Mouse (Mus musculus): Measurements from ENCODE around the gene Mdk. TPM values are rescaled to one million over a fixed set of nuclear protein-coding genes. Genes with fewer than 3 reads are reported as not detected.

Gene Mdk
- polyA plus RNA-seq, 1 experiment from 2014 or later: 160 TPM

- H3K27me3 ChIP-seq (replicated peaks; ENCODE audit: control insufficient read depth, insufficient read depth, low read length): 0 out of 2 replicates have a peak, but pooled peaks cover 5% of the 10 kb centered on the region
- H3K36me3 ChIP-seq (ENCODE audit: control insufficient read depth, insufficient read depth, low read length): no peaks in the 10 kb centered on the region
Observed at GRCm38 (mm10) chr2:91930761-91931291, 1.3 kb downstream of the Mdk start.

GRCm38 (mm10) chr2:91929936-91930335 is 2.2 kb downstream of the Mdk start:
- no peak for ATAC-seq
- Histone ChIP-seq H3K4me1 (ENCODE audit: control insufficient read depth, insufficient read depth, low read depth, low read length) (peaks cover 18% of the 10 kb centered on the region), H3K4me2 (ENCODE audit: low read length) (peak overlapping the region; percentile 58), H3K9me3 (ENCODE audit: control insufficient read depth, low read length) (no peaks in the 10 kb centered on the region), H3K36me3 (ENCODE audit: control insufficient read depth, insufficient read depth, low read length) (no peaks in the 10 kb centered on the region), H3K9ac (ENCODE audit: low read depth, low read length) (0 out of 2 replicates have a peak overlapping the region, but pooled peaks have one; percentile 5), H3K27ac (ENCODE audit: low read depth, low read length) (no peak overlapping the region), H3K27me3 (replicated peaks; ENCODE audit: control insufficient read depth, insufficient read depth, low read length) (0 out of 2 replicates have a peak, but pooled peaks cover 6% of the 10 kb centered on the region), H3K4me3 (ENCODE audit: low read length) (peak overlapping the region; percentile 52)
- 9% methylated on average over 12 of the region's 12 CpGs for WGBS

More at GRCm38 (mm10) chr2:91930761-91931291, 1.3 kb downstream of the Mdk start:
- H3K9ac ChIP-seq (ENCODE audit: low read depth, low read length): peak overlapping the region; percentile 73
- ATAC-seq: no peak
- H3K27ac ChIP-seq (ENCODE audit: low read depth, low read length): no peak overlapping the region; the same call in 1 of the 2 replicates
- H3K4me1 ChIP-seq (ENCODE audit: control insufficient read depth, insufficient read depth, low read depth, low read length): peaks cover 18% of the 10 kb centered on the region
- no peaks in the 10 kb centered on the region for H3K9me3 ChIP-seq (ENCODE audit: control insufficient read depth, low read length)
- H3K4me2 ChIP-seq (ENCODE audit: low read length): peak overlapping the region; percentile 58
- under 1% methylated on average over 21 of the region's 23 CpGs for WGBS
- peak overlapping the region; percentile 52 for H3K4me3 ChIP-seq (ENCODE audit: low read length)

GRCm38 (mm10) chr2:91929455-91929854 is 2.6 kb downstream of the Mdk start:
- ATAC-seq: no peak
- Histone ChIP-seq H3K27ac (ENCODE audit: low read depth, low read length) (no peak overlapping the region), H3K4me1 (ENCODE audit: control insufficient read depth, insufficient read depth, low read depth, low read length) (peaks cover 18% of the 10 kb centered on the region), H3K4me3 (ENCODE audit: low read length) (no peak overlapping the region), H3K9ac (ENCODE audit: low read depth, low read length) (0 out of 2 replicates have a peak overlapping the region, but pooled peaks have one; percentile 5), H3K27me3 (replicated peaks; ENCODE audit: control insufficient read depth, insufficient read depth, low read length) (0 out of 2 replicates have a peak, but pooled peaks cover 8% of the 10 kb centered on the region), H3K4me2 (ENCODE audit: low read length) (peak overlapping the region; percentile 58), H3K9me3 (ENCODE audit: control insufficient read depth, low read length) (no peaks in the 10 kb centered on the region), H3K36me3 (ENCODE audit: control insufficient read depth, insufficient read depth, low read length) (no peaks in the 10 kb centered on the region)
- WGBS: 55% methylated on average over 3 of the region's 3 CpGs

GRCm38 (mm10) chr2:91928534-91929350 is 3.4 kb downstream of the Mdk start:
- 72% methylated on average over 23 of the region's 23 CpGs for WGBS
- Histone ChIP-seq H3K9ac (ENCODE audit: low read depth, low read length) (no peak overlapping the region), H3K4me1 (ENCODE audit: control insufficient read depth, insufficient read depth, low read depth, low read length) (peaks cover 20% of the 10 kb centered on the region)

GRCm38 (mm10) chr2:91927826-91928533 is 4.1 kb downstream of the Mdk start:
- peaks cover 26% of the 10 kb centered on the region for H3K4me1 ChIP-seq (ENCODE audit: control insufficient read depth, insufficient read depth, low read depth, low read length)
- no peak overlapping the region for H3K27ac ChIP-seq (ENCODE audit: low read depth, low read length)
- H3K9ac ChIP-seq (ENCODE audit: low read depth, low read length): no peak overlapping the region; the same call in 1 of the 2 replicates
- no peaks in the 10 kb centered on the region for H3K9me3 ChIP-seq (ENCODE audit: control insufficient read depth, low read length)
- H3K27me3 ChIP-seq (replicated peaks; ENCODE audit: control insufficient read depth, insufficient read depth, low read length): peaks cover 17% of the 10 kb centered on the region
- H3K4me3 ChIP-seq (ENCODE audit: low read length): no peak overlapping the region
- 45% methylated on average over 34 of the region's 34 CpGs for WGBS
- no peaks in the 10 kb centered on the region for H3K36me3 ChIP-seq (ENCODE audit: control insufficient read depth, insufficient read depth, low read length)
- no peak for ATAC-seq
- H3K4me2 ChIP-seq (ENCODE audit: low read length): peak overlapping the region; percentile 19; the same call in 1 of the 2 replicates

More at GRCm38 (mm10) chr2:91928534-91929350, 3.4 kb downstream of the Mdk start:
- H3K4me2 ChIP-seq (ENCODE audit: low read length): no peak overlapping the region
- ATAC-seq: no peak
- no peak overlapping the region for H3K4me3 ChIP-seq (ENCODE audit: low read length)
- H3K27ac ChIP-seq (ENCODE audit: low read depth, low read length): no peak overlapping the region
- H3K27me3 ChIP-seq (replicated peaks; ENCODE audit: control insufficient read depth, insufficient read depth, low read length): peaks cover 11% of the 10 kb centered on the region; the same call in 1 of the 2 replicates
- no peaks in the 10 kb centered on the region for H3K36me3 ChIP-seq (ENCODE audit: control insufficient read depth, insufficient read depth, low read length)
- no peaks in the 10 kb centered on the region for H3K9me3 ChIP-seq (ENCODE audit: control insufficient read depth, low read length)

- H3K36me3 ChIP-seq (ENCODE audit: control insufficient read depth, insufficient read depth, low read length): no peaks in the 10 kb centered on the region
- peaks cover 24% of the 10 kb centered on the region for H3K27me3 ChIP-seq (replicated peaks; ENCODE audit: control insufficient read depth, insufficient read depth, low read length)
- H3K4me2 ChIP-seq (ENCODE audit: low read length): peak within 1 kb of the TSS; percentile 19; the same call in 1 of the 2 replicates
- no peak within 1 kb of the TSS; the same call in 1 of the 2 replicates for H3K9ac ChIP-seq (ENCODE audit: low read depth, low read length)
- H3K4me1 ChIP-seq (ENCODE audit: control insufficient read depth, insufficient read depth, low read depth, low read length): peaks cover 29% of the 10 kb centered on the region
- no peak within 1 kb of the TSS for H3K4me3 ChIP-seq (ENCODE audit: low read length)
- WGBS: 84% methylated on average over 3 of the region's 3 CpGs
- no peaks in the 10 kb centered on the region for H3K9me3 ChIP-seq (ENCODE audit: control insufficient read depth, low read length)
- no peak for ATAC-seq
- no peak within 1 kb of the TSS for H3K27ac ChIP-seq (ENCODE audit: low read depth, low read length)
Observed at GRCm38 (mm10) chr2:91926949-91927348, 5.1 kb downstream of the Mdk start, which contains the start of gene Chrm4. Gene Chrm4 (plus strand): TSS chr2:91927249.

GRCm38 (mm10) chr2:91925442-91925841 is 6.7 kb downstream of the Mdk start:
- H3K4me3 ChIP-seq (ENCODE audit: low read length): no peak overlapping the region
- peaks cover 23% of the 10 kb centered on the region for H3K4me1 ChIP-seq (ENCODE audit: control insufficient read depth, insufficient read depth, low read depth, low read length)
- no peaks in the 10 kb centered on the region for H3K36me3 ChIP-seq (ENCODE audit: control insufficient read depth, insufficient read depth, low read length)
- 88% methylated on average over 15 of the region's 15 CpGs for WGBS
- H3K9me3 ChIP-seq (ENCODE audit: control insufficient read depth, low read length): no peaks in the 10 kb centered on the region
- no peak overlapping the region for H3K4me2 ChIP-seq (ENCODE audit: low read length)
- ATAC-seq: no peak
- H3K27ac ChIP-seq (ENCODE audit: low read depth, low read length): no peak overlapping the region
- no peak overlapping the region for H3K9ac ChIP-seq (ENCODE audit: low read depth, low read length)
- peaks cover 27% of the 10 kb centered on the region for H3K27me3 ChIP-seq (replicated peaks; ENCODE audit: control insufficient read depth, insufficient read depth, low read length)

- peaks cover 27% of the 10 kb centered on the region for H3K27me3 ChIP-seq (replicated peaks; ENCODE audit: control insufficient read depth, insufficient read depth, low read length)
- WGBS: 56% methylated on average over 1 of the region's 1 CpGs
- no peak for ATAC-seq
- no peak overlapping the region for H3K4me3 ChIP-seq (ENCODE audit: low read length)
- peaks cover 17% of the 10 kb centered on the region for H3K4me1 ChIP-seq (ENCODE audit: control insufficient read depth, insufficient read depth, low read depth, low read length)
- no peak overlapping the region for H3K27ac ChIP-seq (ENCODE audit: low read depth, low read length)
- H3K9ac ChIP-seq (ENCODE audit: low read depth, low read length): no peak overlapping the region
- H3K9me3 ChIP-seq (ENCODE audit: control insufficient read depth, low read length): no peaks in the 10 kb centered on the region
- H3K4me2 ChIP-seq (ENCODE audit: low read length): no peak overlapping the region
- no peaks in the 10 kb centered on the region for H3K36me3 ChIP-seq (ENCODE audit: control insufficient read depth, insufficient read depth, low read length)
Observed at GRCm38 (mm10) chr2:91924726-91925125, 7.4 kb downstream of the Mdk start.

Data from hindbrain, embryonic 16.5 days (tissue).